9 mouse cellular contexts compared by ENCODE assay signal in genomic region chr2:181320103-181320499, GRCm38 (mm10). TPM values are rescaled to one million over a fixed set of nuclear protein-coding genes. Genes with fewer than 3 reads are reported as not detected.
DNase-seq lines count a peak whose midpoint lies in the region; ATAC-seq and TF ChIP-seq lines count a peak whose summit lies in the region.
"Had no signal": no experiment of that assay in that cellular context is flagged by ENCODE, and none has a peak within 500 bp of the region (broad histone marks: within the 10 kb centered on the region; RNA-seq: fewer than 3 reads in every experiment).

No protein-coding gene starts in this region.

- H3K36me3 ChIP-seq in heart, adult 2 months (ENCODE audit: control insufficient read depth, insufficient read depth, low read length) = no peaks in the 10 kb centered on the region
- H3K36me3 ChIP-seq in E14TG2a.4 (ENCODE audit: insufficient read depth, low read length) = peaks cover 46% of the 10 kb centered on the region
- peaks cover 24% of the 10 kb centered on the region for H3K36me3 ChIP-seq in forebrain, embryonic 15.5 days
- peaks cover 10% of the 10 kb centered on the region; the same call in 1 of the 2 replicates for H3K36me3 ChIP-seq in macrophage (ENCODE audit: inconsistent target)

- peak overlapping the region; percentile 17 for H3K9ac ChIP-seq in heart, adult 2 months (ENCODE audit: low read depth, low read length)
- H3K9ac ChIP-seq in forebrain, embryonic 15.5 days (replicated peaks) = peak overlapping the region; percentile 51

- TF ChIP-seq CTCF in heart, adult 2 months (IDR thresholded peaks at IDR 0.05) = no peak
- TF ChIP-seq CTCF in E14TG2a.4 (conservative IDR thresholded peaks at IDR 0.05; ENCODE audit: low read length) = no peak

- 12% methylated on average over 7 of the region's 7 CpGs for WGBS in heart, adult 2 months
- 11% methylated on average over 7 of the region's 7 CpGs for WGBS in forebrain, embryonic 15.5 days
- 10% methylated on average over 7 of the region's 7 CpGs for WGBS in macrophage (ENCODE audit: missing documents)

- H3K27me3 ChIP-seq in heart, adult 2 months (ENCODE audit: control insufficient read depth, insufficient read depth, low read length) = no peaks in the 10 kb centered on the region
- peaks cover 5% of the 10 kb centered on the region for H3K27me3 ChIP-seq in E14TG2a.4 (ENCODE audit: insufficient read depth, low read length)
- no peaks in the 10 kb centered on the region for H3K27me3 ChIP-seq in forebrain, embryonic 15.5 days

- DNase-seq in heart, adult 2 months = no peak
- DNase-seq in heart, postnatal 4 days = no peak
- no peak for DNase-seq in adrenal gland, postnatal 10 days
- no peak for DNase-seq in cerebellum, adult 18-20 months
- no peak for DNase-seq in cerebellum, adult 9-10 months

- peaks cover 2% of the 10 kb centered on the region; the same call in 1 of the 2 replicates for H3K4me1 ChIP-seq in heart, adult 2 months (ENCODE audit: control insufficient read depth, insufficient read depth, low read length)
- H3K4me1 ChIP-seq in E14TG2a.4 (replicated peaks; ENCODE audit: low read depth, low read length) = peaks cover 61% of the 10 kb centered on the region
- H3K4me1 ChIP-seq in forebrain, embryonic 15.5 days = peaks cover 11% of the 10 kb centered on the region

- H3K9me3 ChIP-seq in E14TG2a.4 (ENCODE audit: low read length) = no peaks in the 10 kb centered on the region
- H3K9me3 ChIP-seq in forebrain, embryonic 15.5 days = no peaks in the 10 kb centered on the region

- peak overlapping the region; percentile 64 for H3K4me3 ChIP-seq in heart, adult 2 months
- H3K4me3 ChIP-seq in E14TG2a.4 (replicated peaks; ENCODE audit: low read length) (peak overlapping the region; percentile 88), macrophage (ENCODE audit: inconsistent target) (peak overlapping the region; percentile 67)
- H3K4me3 ChIP-seq in forebrain, embryonic 15.5 days = peak overlapping the region; percentile 60

- no peak for TF ChIP-seq POLR2A in heart, adult 2 months (IDR thresholded peaks at IDR 0.05; ENCODE audit: insufficient read depth, low read depth, low read length)

- no peak for TF ChIP-seq EP300 in heart, adult 2 months (IDR thresholded peaks at IDR 0.05; ENCODE audit: insufficient read depth, low read depth, low read length)

- H3K79me2 ChIP-seq in heart, adult 2 months (replicated peaks; ENCODE audit: control insufficient read depth, insufficient read depth, low read length) = no peaks in the 10 kb centered on the region
- no peaks in the 10 kb centered on the region for H3K79me2 ChIP-seq in macrophage (ENCODE audit: inconsistent target)

- peak overlapping the region; percentile 70 for H3K4me2 ChIP-seq in forebrain, embryonic 15.5 days (replicated peaks)

- no peak; the same call in none of the 2 replicates for ATAC-seq in forebrain, embryonic 15.5 days (replicated peaks)

- H3K27ac ChIP-seq in heart, adult 2 months = peak overlapping the region; percentile 73
- H3K27ac ChIP-seq in forebrain, embryonic 15.5 days (replicated peaks) = peak overlapping the region; percentile 50; the same call in 1 of the 2 replicates
- H3K27ac ChIP-seq in macrophage = peak overlapping the region; percentile 61

- intact Hi-C loops in heart, adult 2 months (cut with DNase I) = no loop called here

RNA-seq across cellular contexts. Expression of gene Rtel1, which starts 0.6 kb away (rescaled TPM):
- 10 to 100 TPM in 1 of 2 experiments, 1 to 10 TPM in 1; 8.3 to 10.6 TPM for total RNA-seq in heart, adult 2 months (2021)
- 21.9 and 29.6 TPM in 2 replicates for polyA plus RNA-seq in heart, adult 2 months (2012; rRNA removed)
- 10 to 100 TPM; 42.9 to 46.9 TPM for total RNA-seq in heart, postnatal 4 days (2021)
- 37.5 and 44.1 TPM in 2 replicates for polyA plus RNA-seq in forebrain, embryonic 15.5 days (2015; fragmentation: Nextera tagmentation; extraction: Ambion mirVana)
- 10 to 100 TPM; 26.1 to 96.4 (median 60.6) TPM for total RNA-seq in macrophage (2018; cell fraction: chromatin; rRNA removed)
- 1 to 10 TPM; 2.9 to 8.1 (median 4.3) TPM for total RNA-seq in macrophage (2018; cell fraction: cytosol; rRNA removed)
- total RNA-seq in macrophage (2018; cell fraction: nucleus; rRNA removed) = 10 to 100 TPM in 25 of 26 experiments, 1 to 10 TPM in 1; 9.9 to 80.6 (median 30.5) TPM
- 4.9 to 9.2 TPM (median 5.3 TPM) in 3 replicates for polyA plus RNA-seq in macrophage (2018)
- total RNA-seq in adrenal gland, postnatal 10 days (2021) = 10 to 100 TPM; 33.0 to 50.3 TPM

RNA-seq across cellular contexts. Expression of gene Stmn3, which starts 5.8 kb away (rescaled TPM):
- under 1 TPM; 0.29 to 0.32 TPM for total RNA-seq in heart, adult 2 months (2021)
- 0.37 and 1.6 TPM in 2 replicates for polyA plus RNA-seq in heart, adult 2 months (2012; rRNA removed)
- total RNA-seq in heart, postnatal 4 days (2021) = under 1 TPM; 0.24 to 0.47 TPM
- polyA plus RNA-seq in forebrain, embryonic 15.5 days (2015; fragmentation: Nextera tagmentation; extraction: Ambion mirVana) = 960 and 986 TPM in 2 replicates
- not detected for total RNA-seq in macrophage (2018; cell fraction: chromatin; rRNA removed)
- total RNA-seq in macrophage (2018; cell fraction: cytosol; rRNA removed) = under 1 TPM in 1 of 26 experiments, not detected in 25; 0.14 TPM
- not detected for total RNA-seq in macrophage (2018; cell fraction: nucleus; rRNA removed)
- not detected in 3 replicates for polyA plus RNA-seq in macrophage (2018)
- 10 to 100 TPM; 19.1 to 35.7 TPM for total RNA-seq in adrenal gland, postnatal 10 days (2021)
- total RNA-seq: gastrocnemius, adult 18-20 months had no signal

RNA-seq across cellular contexts. Expression of gene Gmeb2, which starts 32.3 kb away (rescaled TPM):
- total RNA-seq in heart, adult 2 months (2021) = 10 to 100 TPM in 1 of 2 experiments, 1 to 10 TPM in 1; 8.5 to 10.2 TPM
- 9.4 and 12.7 TPM in 2 replicates for polyA plus RNA-seq in heart, adult 2 months (2012; rRNA removed)
- 10 to 100 TPM; 15.6 to 20.2 TPM for total RNA-seq in heart, postnatal 4 days (2021)
- polyA plus RNA-seq in forebrain, embryonic 15.5 days (2015; fragmentation: Nextera tagmentation; extraction: Ambion mirVana) = 20.2 and 20.3 TPM in 2 replicates
- 100 to 1,000 TPM in 6 of 26 experiments, 10 to 100 TPM in 20; 44.2 to 154 (median 63.9) TPM for total RNA-seq in macrophage (2018; cell fraction: chromatin; rRNA removed)
- 10 to 100 TPM; 10.3 to 28.8 (median 12.7) TPM for total RNA-seq in macrophage (2018; cell fraction: cytosol; rRNA removed)
- total RNA-seq in macrophage (2018; cell fraction: nucleus; rRNA removed) = 100 to 1,000 TPM in 2 of 26 experiments, 10 to 100 TPM in 24; 27.3 to 108 (median 45.0) TPM
- 8.9 to 11.2 TPM (median 10.8 TPM) in 3 replicates for polyA plus RNA-seq in macrophage (2018)
- 10 to 100 TPM; 18.1 to 20.7 TPM for total RNA-seq in adrenal gland, postnatal 10 days (2021)

RNA-seq across cellular contexts. Expression of gene Zgpat, which starts 44.6 kb away (rescaled TPM):
- total RNA-seq in heart, adult 2 months (2021) = 10 to 100 TPM; 18.7 to 18.9 TPM
- 21.0 and 31.5 TPM in 2 replicates for polyA plus RNA-seq in heart, adult 2 months (2012; rRNA removed)
- total RNA-seq in heart, postnatal 4 days (2021) = 10 to 100 TPM; 20.7 to 22.8 TPM
- 82.1 TPM in 2 replicates for polyA plus RNA-seq in forebrain, embryonic 15.5 days (2015; fragmentation: Nextera tagmentation; extraction: Ambion mirVana)
- 100 to 1,000 TPM in 13 of 26 experiments, 10 to 100 TPM in 13; 56.0 to 180 (median 98.4) TPM for total RNA-seq in macrophage (2018; cell fraction: chromatin; rRNA removed)
- 10 to 100 TPM; 10.8 to 20.2 (median 15.4) TPM for total RNA-seq in macrophage (2018; cell fraction: cytosol; rRNA removed)
- total RNA-seq in macrophage (2018; cell fraction: nucleus; rRNA removed) = 100 to 1,000 TPM in 5 of 26 experiments, 10 to 100 TPM in 21; 31.4 to 115 (median 62.2) TPM
- 13.7 to 17.8 TPM (median 17.3 TPM) in 3 replicates for polyA plus RNA-seq in macrophage (2018)
- total RNA-seq in adrenal gland, postnatal 10 days (2021) = 10 to 100 TPM; 26.1 to 37.0 TPM

RNA-seq across cellular contexts. Expression of gene Arfrp1, which starts 45.1 kb away (rescaled TPM):
- total RNA-seq in heart, adult 2 months (2021) = 10 to 100 TPM; 50.7 to 52.3 TPM
- 42.3 and 69.5 TPM in 2 replicates for polyA plus RNA-seq in heart, adult 2 months (2012; rRNA removed)
- total RNA-seq in heart, postnatal 4 days (2021) = 10 to 100 TPM; 39.6 to 41.0 TPM
- 98.3 and 98.4 TPM in 2 replicates for polyA plus RNA-seq in forebrain, embryonic 15.5 days (2015; fragmentation: Nextera tagmentation; extraction: Ambion mirVana)
- total RNA-seq in macrophage (2018; cell fraction: chromatin; rRNA removed) = 100 to 1,000 TPM in 16 of 26 experiments, 10 to 100 TPM in 10; 66.8 to 144 (median 110) TPM
- total RNA-seq in macrophage (2018; cell fraction: cytosol; rRNA removed) = 10 to 100 TPM; 14.5 to 24.4 (median 18.9) TPM
- 100 to 1,000 TPM in 1 of 26 experiments, 10 to 100 TPM in 25; 47.0 to 106 (median 69.1) TPM for total RNA-seq in macrophage (2018; cell fraction: nucleus; rRNA removed)
- 21.9 to 23.2 TPM (median 22.5 TPM) in 3 replicates for polyA plus RNA-seq in macrophage (2018)
- 10 to 100 TPM; 37.9 to 48.2 TPM for total RNA-seq in adrenal gland, postnatal 10 days (2021)

Comparison
In these comparisons a context has a peak if more than half of its experiments do, and no peak if none do; other contexts are left out.
1. RNA of gene Stmn3, which starts 5.8 kb away (total RNA-seq): 19.1 to 35.7 TPM in adrenal gland, postnatal 10 days; 0.24 to 0.47 TPM in heart, postnatal 4 days and 0.29 to 0.32 TPM in heart, adult 2 months; every median in the first group is over 10 times any median in the second.
2. Peak in every context shown above with its lines, with median percentiles within 50 percentile points of each other: H3K27ac ChIP-seq and H3K4me3 ChIP-seq.